Mouse (Mus musculus) embryonic facial prominence, embryonic 10.5 days (tissue): ENCODE measurements around the gene Pik3c2b. TPM values are rescaled to one million over a fixed set of nuclear protein-coding genes. Genes with fewer than 3 reads are reported as not detected.

Experiments
- DNase-seq: peaks from one replicate; pipeline ENCODE4 v3.0.0-alpha.2; 2017; ENCODE audit warnings: low spot score
- H3K27ac ChIP-seq: fragments of 300-500 bp; sonication (generic); replicated peaks from 2 replicates; pipeline ENCODE4 v1.5.1; 2016; ENCODE audit warnings: mild to moderate bottlenecking
- H3K27me3 ChIP-seq: fragments of 300-500 bp; sonication (generic); replicated peaks from 2 replicates; pipeline ENCODE4 v1.6.1; 2016; ENCODE audit warnings: low read depth, mild to moderate bottlenecking; ENCODE audit not compliant: poor library complexity, severe bottlenecking
- H3K36me3 ChIP-seq: fragments of 300-500 bp; sonication (generic); replicated peaks from 2 replicates; pipeline ENCODE4 v1.6.1; 2016; ENCODE audit warnings: mild to moderate bottlenecking, moderate library complexity
- H3K4me1 ChIP-seq: fragments of 300-500 bp; sonication (generic); 2 replicates; pipeline ENCODE4 v1.6.1; 2016
- H3K4me3 ChIP-seq: fragments of 300-500 bp; sonication (generic); 2 replicates; pipeline ENCODE4 v1.5.1; 2016; ENCODE audit warnings: mild to moderate bottlenecking, moderate library complexity
- H3K9me3 ChIP-seq: fragments of 300-500 bp; sonication (generic); 2 replicates; pipeline ENCODE4 v1.6.1; 2016; ENCODE audit warnings: mild to moderate bottlenecking
- WGBS: fragments of 180-500 bp; shearing (Covaris S2); methylation state at CpG from one replicate; pipeline ENCODE4 v1.1.7; 2016; 5-methylcytosine and 5-hydroxymethylcytosine counted together
- polyA plus RNA-seq: library from polyadenylated mRNA; unstranded; fragments of >200 nt; fragmentation: Nextera tagmentation; extraction: Ambion mirVana; gene quantifications from 2 replicates; pipeline ENCODE4 v1.2.1, GENCODE M21; 2016

Pik3c2b gene
- polyA plus RNA-seq, 1 experiment from 2014 or later, result 8.6 TPM

DNA sequence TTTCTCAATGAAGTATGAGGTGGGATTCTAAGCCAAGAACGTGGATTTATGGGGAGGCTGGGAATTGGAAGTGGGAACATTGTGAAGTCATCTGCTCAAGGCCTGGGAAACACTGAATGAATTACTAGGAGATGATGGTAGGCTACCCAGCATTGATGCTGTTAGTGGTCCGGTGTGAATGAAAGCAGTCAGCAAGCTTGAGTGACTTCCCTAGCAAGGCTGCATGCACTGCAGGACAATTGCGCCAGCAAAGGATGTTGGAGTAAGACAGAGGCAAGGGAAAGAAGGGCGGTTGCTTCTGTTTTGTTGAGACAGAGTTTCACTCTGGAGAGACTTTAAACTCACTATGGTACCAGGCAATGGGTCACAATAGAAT, 80.9 kb downstream of the Pik3c2b start:
- H3K4me3 ChIP-seq, result no peak overlapping the region
- WGBS, result 72% methylated on average over 4 of the region's 4 CpGs

DNA sequence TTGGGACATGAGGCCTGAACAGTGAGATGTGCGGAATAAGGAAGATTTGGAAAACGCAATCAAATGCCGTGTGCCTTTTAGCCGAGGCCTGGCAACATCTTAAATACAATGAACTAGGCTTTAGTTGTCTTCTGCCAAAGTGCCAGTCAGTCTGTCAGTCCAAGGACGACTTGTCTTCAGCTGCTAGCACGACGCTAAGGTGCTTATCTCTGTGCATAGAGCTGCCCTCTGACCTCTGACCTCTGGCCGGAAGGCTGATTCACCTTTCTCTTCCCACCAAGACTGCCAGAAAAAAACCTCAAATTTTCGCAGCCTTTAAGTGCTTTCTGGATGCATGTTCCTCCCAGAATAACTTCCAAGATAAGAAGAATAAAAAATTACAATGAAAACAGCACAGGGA, 81.9 kb downstream of the Pik3c2b start:
- WGBS, result 53% methylated on average over 9 of the region's 9 CpGs
- Histone ChIP-seq H3K4me3 (no peak overlapping the region), H3K36me3 (no peaks in the 10 kb centered on the region), H3K27ac (no peak overlapping the region), H3K4me1 (peaks cover 21% of the 10 kb centered on the region), H3K9me3 (no peaks in the 10 kb centered on the region), H3K27me3 (no peaks in the 10 kb centered on the region)
- DNase-seq, result no peak

More for the DNA sequence above, 80.9 kb downstream of the Pik3c2b start:
- Histone ChIP-seq H3K36me3 (no peaks in the 10 kb centered on the region), H3K27me3 (no peaks in the 10 kb centered on the region), H3K9me3 (no peaks in the 10 kb centered on the region), H3K27ac (no peak overlapping the region), H3K4me1 (peaks cover 21% of the 10 kb centered on the region)
- no peak for DNase-seq

DNA sequence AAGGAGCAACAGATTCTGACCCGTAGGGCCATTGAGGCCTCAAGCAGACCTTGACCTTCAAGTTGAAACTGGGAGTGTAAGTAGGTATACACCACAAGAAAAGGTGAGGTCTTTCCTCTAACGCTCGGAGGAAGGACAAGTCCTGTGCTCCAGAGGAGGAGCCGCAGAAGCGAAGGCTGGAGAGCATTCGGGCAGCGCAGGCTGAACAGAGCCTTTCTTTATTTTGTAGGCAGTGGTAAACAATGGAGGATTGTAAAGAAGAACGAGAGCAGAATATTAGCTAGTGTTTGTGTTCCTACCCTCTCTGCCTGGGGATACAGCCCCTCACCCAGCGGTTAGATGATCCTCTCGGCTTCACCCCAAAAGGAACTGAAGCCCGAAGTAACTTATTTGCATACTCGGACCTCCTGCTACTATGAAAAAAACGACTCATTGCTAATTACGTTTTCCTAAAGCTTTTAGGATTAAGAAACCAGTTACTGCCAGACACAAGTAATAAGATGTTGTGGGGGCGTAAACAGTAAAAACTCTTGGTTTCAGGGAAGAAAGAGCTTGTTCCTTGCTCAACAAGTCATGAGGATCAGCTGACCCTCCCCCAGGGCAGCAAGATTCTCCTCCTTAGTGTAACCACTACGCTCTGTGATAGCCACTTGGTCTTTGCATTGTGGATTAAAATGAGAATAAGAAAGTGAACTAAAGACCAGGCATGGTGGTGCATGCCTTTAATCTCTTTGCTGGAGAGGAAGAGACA, 84.2 kb downstream of the Pik3c2b start:
- no peaks in the 10 kb centered on the region for H3K27me3 ChIP-seq
- no peaks in the 10 kb centered on the region for H3K9me3 ChIP-seq
- peak; percentile 32 for DNase-seq
- peaks cover 42% of the 10 kb centered on the region for H3K4me1 ChIP-seq
- peak overlapping the region; percentile 16; the same call in 1 of the 2 replicates for H3K4me3 ChIP-seq
- H3K27ac ChIP-seq, result peak overlapping the region; percentile 97
- WGBS, result 14% methylated on average over 16 of the region's 16 CpGs
- H3K36me3 ChIP-seq, result peaks cover 22% of the 10 kb centered on the region

DNA sequence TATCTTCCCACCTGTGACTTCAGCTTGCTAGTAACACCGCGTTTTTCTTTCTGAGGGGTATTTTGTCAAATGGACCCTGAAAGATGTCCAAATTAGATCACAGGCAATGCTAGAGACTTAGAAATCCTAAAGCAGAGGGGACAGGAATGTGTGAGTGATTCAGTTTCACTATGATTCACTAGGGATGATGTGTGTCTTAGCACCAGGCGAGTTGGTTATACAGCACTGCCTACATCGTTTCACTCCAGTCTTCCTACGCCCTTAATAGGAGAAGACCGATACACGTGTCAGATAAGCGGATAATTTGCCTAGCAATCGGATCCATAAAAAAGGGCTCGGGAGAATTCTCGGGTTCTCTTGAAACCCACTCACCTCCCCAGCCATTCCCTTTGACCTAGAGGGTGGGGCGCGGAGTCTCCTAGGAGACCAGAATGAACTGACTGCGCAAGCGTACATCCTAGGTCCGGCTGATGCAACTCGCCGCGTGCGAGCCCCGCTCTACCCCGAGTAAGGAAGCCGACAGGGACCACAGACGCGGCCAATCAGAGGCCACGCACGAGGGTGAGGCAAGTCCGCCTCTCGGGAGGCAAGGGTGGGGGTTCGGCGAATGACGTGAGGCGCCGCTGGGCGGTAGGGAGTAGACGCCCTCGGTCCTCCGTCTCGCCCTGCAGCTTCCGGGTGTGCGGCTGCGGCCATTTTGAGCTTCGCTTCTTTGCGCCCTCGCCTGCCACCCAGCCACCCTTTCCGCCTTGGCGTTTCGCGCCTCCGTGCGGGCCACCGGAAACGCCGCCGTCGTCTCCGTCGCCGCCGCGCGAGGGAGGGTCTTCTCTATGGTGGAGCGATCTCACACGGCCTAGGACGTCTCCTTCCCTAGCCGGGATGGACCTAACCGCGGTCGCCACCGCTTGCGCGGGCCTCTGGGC, 85.4 kb downstream of the Pik3c2b start, which contains the start of gene Ppp1r15b:
Gene Ppp1r15b (plus strand): TSS at position 506 of the 923 bp plus-strand sequence.
- Histone ChIP-seq H3K4me1 (peaks cover 55% of the 10 kb centered on the region), H3K36me3 (peaks cover 34% of the 10 kb centered on the region), H3K4me3 (peak within 1 kb of the TSS; percentile 78), H3K27me3 (no peaks in the 10 kb centered on the region), H3K27ac (peak within 1 kb of the TSS; percentile 97), H3K9me3 (no peaks in the 10 kb centered on the region)
- 1% methylated on average over 72 of the region's 72 CpGs for WGBS
- DNase-seq, result peak; percentile 99

DNA sequence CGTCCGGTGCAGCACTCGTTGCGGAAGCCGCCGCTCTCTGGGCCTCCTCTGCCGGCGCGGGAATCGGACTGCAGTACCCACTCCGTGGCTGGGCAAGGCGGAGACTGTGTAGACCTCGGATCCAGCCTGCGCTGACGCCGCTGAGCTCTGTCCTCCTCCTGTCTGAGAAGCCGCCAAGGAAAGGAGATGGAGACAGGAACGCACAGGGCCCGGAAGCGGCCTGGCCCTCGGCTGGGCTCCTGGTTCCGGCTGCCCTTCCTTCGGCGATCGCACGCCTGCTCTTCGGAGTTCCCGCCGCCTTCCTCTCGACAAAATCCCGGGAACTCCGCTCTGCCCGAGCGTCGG, 86.1 kb downstream of the Pik3c2b start:
- no peak for DNase-seq
- Histone ChIP-seq H3K36me3 (peaks cover 40% of the 10 kb centered on the region), H3K27ac (peak overlapping the region; percentile 97), H3K4me3 (peak overlapping the region; percentile 78), H3K4me1 (peaks cover 57% of the 10 kb centered on the region), H3K9me3 (no peaks in the 10 kb centered on the region), H3K27me3 (no peaks in the 10 kb centered on the region)
- WGBS, result under 1% methylated on average over 35 of the region's 35 CpGs

DNA sequence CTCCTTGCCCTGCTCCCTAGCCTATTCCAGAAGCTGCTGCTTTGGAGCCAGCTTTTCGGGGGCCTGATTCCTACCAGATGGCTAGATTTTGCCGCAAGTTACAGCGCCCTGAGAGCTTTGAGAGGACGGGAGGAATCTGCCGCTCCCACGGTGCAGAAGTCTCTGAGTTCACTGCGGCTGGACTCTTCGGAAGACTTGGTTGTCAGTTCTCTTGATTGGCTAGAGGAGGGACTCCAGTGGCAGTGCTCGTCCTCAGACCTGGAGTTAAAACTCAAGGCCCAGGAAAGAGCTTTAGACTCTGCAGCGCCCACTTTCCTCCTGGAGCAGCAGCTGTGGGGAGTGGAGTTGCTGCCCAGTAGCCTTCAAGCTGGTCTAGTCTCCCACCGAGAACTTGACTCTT, 86.5 kb downstream of the Pik3c2b start:
- Histone ChIP-seq H3K4me3 (peak overlapping the region; percentile 78), H3K36me3 (peaks cover 44% of the 10 kb centered on the region), H3K27ac (peak overlapping the region; percentile 97), H3K9me3 (no peaks in the 10 kb centered on the region), H3K4me1 (peaks cover 57% of the 10 kb centered on the region), H3K27me3 (no peaks in the 10 kb centered on the region)
- DNase-seq, result no peak
- under 1% methylated on average over 11 of the region's 11 CpGs for WGBS

DNA sequence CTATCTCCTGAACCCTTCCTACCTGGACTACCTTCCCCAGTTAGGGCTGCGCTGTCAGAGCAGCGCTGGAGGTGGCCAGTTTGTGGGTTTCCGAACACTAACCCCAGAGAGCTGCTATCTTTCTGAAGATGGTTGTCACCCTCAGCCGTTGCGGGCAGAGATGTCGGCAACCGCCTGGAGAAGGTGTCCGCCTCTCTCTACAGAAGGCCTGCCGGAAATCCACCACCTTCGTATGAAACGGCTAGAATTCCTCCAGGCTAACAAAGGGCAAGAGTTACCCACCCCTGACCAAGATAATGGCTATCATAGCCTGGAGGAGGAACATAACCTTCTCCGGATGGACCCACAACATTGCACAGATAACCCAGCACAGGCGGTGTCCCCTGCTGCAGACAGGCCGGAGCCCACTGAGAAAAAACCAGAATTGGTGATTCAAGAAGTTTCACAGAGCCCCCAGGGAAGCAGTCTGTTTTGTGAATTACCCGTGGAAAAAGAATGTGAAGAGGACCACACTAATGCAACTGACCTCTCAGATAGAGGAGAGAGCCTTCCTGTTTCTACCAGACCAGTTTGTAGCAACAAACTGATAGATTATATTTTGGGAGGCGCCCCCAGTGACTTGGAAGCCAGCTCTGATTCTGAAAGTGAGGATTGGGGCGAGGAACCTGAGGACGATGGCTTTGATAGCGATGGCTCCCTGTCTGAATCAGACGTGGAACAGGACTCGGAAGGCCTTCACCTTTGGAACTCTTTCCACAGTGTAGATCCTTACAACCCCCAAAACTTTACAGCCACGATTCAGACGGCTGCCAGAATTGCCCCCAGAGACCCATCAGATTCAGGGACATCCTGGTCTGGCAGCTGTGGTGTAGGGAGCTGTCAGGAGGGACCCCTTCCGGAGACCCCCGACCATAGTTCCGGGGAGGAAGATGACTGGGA, 87.2 kb downstream of the Pik3c2b start:
- Histone ChIP-seq H3K27me3 (no peaks in the 10 kb centered on the region), H3K36me3 (peaks cover 52% of the 10 kb centered on the region)

DNA sequence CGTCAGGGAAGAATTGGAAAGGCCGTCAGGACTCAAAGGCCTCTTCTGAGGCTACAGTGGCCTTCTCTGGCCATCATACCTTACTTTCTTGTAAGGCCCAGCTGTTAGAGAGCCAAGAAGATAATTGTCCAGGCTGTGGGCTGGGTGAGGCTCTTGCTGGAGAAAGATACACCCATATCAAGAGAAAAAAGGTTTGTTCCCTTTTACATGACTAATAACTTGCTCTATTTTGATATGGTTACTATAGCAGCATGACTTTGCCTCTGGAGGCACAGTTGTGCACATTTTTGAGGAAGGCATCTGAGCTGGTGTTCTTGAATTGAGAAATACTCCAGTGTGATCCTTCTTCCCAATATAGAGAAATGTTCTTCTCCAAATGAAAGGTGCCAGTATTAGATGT, 88.0 kb downstream of the Pik3c2b start:
- peaks cover 59% of the 10 kb centered on the region for H3K36me3 ChIP-seq
- peak overlapping the region; percentile 97 for H3K27ac ChIP-seq
- peaks cover 54% of the 10 kb centered on the region for H3K4me1 ChIP-seq

More for the DNA sequence above, 87.2 kb downstream of the Pik3c2b start:
- H3K27ac ChIP-seq, result peak overlapping the region; percentile 97
- 18% methylated on average over 26 of the region's 26 CpGs for WGBS
- peaks cover 54% of the 10 kb centered on the region for H3K4me1 ChIP-seq
- no peak for DNase-seq
- no peaks in the 10 kb centered on the region for H3K9me3 ChIP-seq
- H3K4me3 ChIP-seq, result peak overlapping the region; percentile 78

DNA sequence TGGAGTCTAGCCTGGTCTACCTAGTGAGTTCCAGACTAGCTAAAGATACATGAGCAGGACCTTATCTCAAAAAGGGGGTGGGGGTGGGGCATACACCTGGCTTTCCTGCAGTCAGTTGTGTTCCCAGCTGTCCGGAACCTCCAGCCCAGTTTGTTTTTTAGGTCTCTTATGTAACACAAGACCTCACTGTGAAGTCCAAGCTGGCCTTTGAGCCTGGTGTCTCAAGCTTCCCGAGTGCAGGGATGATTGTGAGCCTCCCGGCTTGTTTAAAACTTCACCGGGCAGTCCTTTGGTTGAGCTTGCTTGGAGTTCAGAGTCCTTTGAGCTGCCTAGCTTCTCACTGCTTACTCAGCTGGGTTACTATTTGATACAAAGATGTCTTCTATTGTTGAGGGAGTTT, 88.6 kb downstream of the Pik3c2b start:
- 43% methylated on average over 4 of the region's 4 CpGs for WGBS
- no peak for DNase-seq
- Histone ChIP-seq H3K27ac (no peak overlapping the region), H3K4me3 (peak overlapping the region; percentile 78), H3K36me3 (peaks cover 66% of the 10 kb centered on the region), H3K9me3 (no peaks in the 10 kb centered on the region), H3K27me3 (no peaks in the 10 kb centered on the region), H3K4me1 (peaks cover 52% of the 10 kb centered on the region)

More for the DNA sequence above, 88.0 kb downstream of the Pik3c2b start:
- H3K9me3 ChIP-seq, result no peaks in the 10 kb centered on the region
- H3K4me3 ChIP-seq, result peak overlapping the region; percentile 78
- no peak for DNase-seq
- H3K27me3 ChIP-seq, result no peaks in the 10 kb centered on the region
- 27% methylated on average over 2 of the region's 2 CpGs for WGBS

DNA sequence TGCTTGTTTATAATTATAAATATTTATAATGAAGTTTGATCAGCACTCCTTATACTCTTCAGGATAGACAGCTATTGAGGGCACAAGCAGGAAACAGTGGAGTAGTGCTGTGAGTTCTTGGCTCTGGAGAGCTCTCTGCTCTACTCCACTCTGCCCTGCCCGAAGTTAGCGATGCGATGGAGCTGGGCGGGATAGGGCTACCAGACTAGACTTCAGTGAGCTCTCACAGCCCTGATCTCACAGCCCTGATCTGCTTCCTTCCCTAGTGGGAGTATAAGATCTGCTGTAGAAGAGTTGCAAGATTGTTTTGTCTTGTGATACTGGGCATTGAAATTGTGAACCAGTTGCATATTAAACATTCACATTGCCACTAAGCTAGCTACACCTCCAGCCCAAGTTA, 89.4 kb downstream of the Pik3c2b start:
- no peak overlapping the region for H3K27ac ChIP-seq
- no peaks in the 10 kb centered on the region for H3K27me3 ChIP-seq
- H3K36me3 ChIP-seq, result peaks cover 74% of the 10 kb centered on the region
- H3K4me3 ChIP-seq, result peak overlapping the region; percentile 78
- no peak for DNase-seq
- H3K4me1 ChIP-seq, result peaks cover 44% of the 10 kb centered on the region
- WGBS, result 63% methylated on average over 4 of the region's 4 CpGs
- no peaks in the 10 kb centered on the region for H3K9me3 ChIP-seq

DNA sequence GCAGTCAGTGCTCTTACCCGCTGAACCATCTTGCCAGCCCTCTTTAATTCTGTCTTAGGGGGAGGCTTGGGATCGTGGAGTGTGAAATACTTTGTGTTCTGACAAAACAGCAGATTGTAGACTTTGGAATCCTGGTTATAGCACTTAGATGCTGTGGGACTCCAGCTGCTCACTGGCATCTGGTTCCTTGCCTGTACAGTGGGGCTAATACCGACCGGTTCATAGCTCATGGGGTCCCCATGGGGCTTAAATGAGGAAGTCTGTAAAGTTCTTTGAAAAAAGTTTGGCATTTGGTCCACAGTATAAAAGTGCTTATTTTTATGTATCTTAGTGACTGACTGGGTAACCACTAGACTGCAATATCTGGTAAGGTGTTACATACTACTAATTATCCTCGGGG, 90.3 kb downstream of the Pik3c2b start:
- no peak for DNase-seq
- H3K9me3 ChIP-seq, result no peaks in the 10 kb centered on the region
- no peaks in the 10 kb centered on the region for H3K27me3 ChIP-seq
- peak overlapping the region; percentile 78 for H3K4me3 ChIP-seq
- H3K36me3 ChIP-seq, result peaks cover 83% of the 10 kb centered on the region
- WGBS, result 81% methylated on average over 5 of the region's 5 CpGs
- peaks cover 36% of the 10 kb centered on the region for H3K4me1 ChIP-seq
- no peak overlapping the region for H3K27ac ChIP-seq

DNA sequence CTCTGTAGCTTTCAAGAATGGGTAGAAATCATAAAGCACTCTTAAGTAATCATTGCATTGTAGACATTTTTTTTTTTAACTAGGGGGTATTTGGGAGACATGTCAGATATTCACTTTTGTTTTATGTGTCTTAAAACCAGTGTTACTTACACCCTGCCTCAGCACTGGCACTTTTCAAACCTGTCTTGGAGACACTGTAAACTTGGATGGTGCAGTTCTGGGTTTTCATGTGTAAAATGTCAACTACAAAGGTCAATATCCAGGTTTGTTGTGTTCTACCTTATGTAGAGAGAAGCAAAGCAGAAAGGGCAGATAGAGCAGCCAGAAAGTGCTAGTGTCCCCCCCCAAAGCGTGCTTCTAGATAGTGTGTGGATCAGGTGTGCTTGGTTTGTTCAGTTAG, 92.9 kb downstream of the Pik3c2b start:
- peaks cover 92% of the 10 kb centered on the region for H3K36me3 ChIP-seq

More for the DNA sequence above, 92.9 kb downstream of the Pik3c2b start:
- WGBS, result 92% methylated on average over 1 of the region's 1 CpGs
- no peak overlapping the region for H3K27ac ChIP-seq
- H3K4me1 ChIP-seq, result peaks cover 27% of the 10 kb centered on the region
- DNase-seq, result no peak
- H3K4me3 ChIP-seq, result no peak overlapping the region
- no peaks in the 10 kb centered on the region for H3K27me3 ChIP-seq
- H3K9me3 ChIP-seq, result no peaks in the 10 kb centered on the region
